Mouse (Mus musculus) hindbrain, embryonic 12.5 days (tissue): ENCODE data around the gene Sec11a. TPM values are rescaled to one million over a fixed set of nuclear protein-coding genes. Genes with fewer than 3 reads are reported as not detected.
A peak's percentile ranks its signal among the peaks of the same experiment; 100 is the strongest.

Source experiments
- ATAC-seq: fragments of 200-750 bp; cut with Nextera tagmentation; 2 replicates; pipeline ENCODE4 v1.8.0; 2017; ENCODE audit warnings: moderate TSS enrichment; ENCODE audit not compliant: low FRiP score
- H3K27ac ChIP-seq: fragments of 300-500 bp; sonication (generic); 2 replicates; pipeline ENCODE4 v1.5.1; 2016; ENCODE audit warnings: mild to moderate bottlenecking
- H3K27me3 ChIP-seq: fragments of 300-500 bp; sonication (generic); 2 replicates; pipeline ENCODE4 v1.6.1; 2016; ENCODE audit warnings: mild to moderate bottlenecking
- H3K36me3 ChIP-seq: fragments of 300-500 bp; sonication (generic); 2 replicates; pipeline ENCODE4 v1.6.1; 2016; ENCODE audit warnings: mild to moderate bottlenecking
- H3K4me1 ChIP-seq: fragments of 300-500 bp; sonication (generic); 2 replicates; pipeline ENCODE4 v1.6.1; 2016
- H3K4me2 ChIP-seq: fragments of 300-500 bp; sonication (generic); replicated peaks from 2 replicates; pipeline ENCODE4 v1.6.1; 2016; ENCODE audit warnings: mild to moderate bottlenecking
- H3K4me3 ChIP-seq: fragments of 300-500 bp; sonication (generic); 2 replicates; pipeline ENCODE4 v1.5.1; 2016; ENCODE audit warnings: mild to moderate bottlenecking
- H3K9ac ChIP-seq: fragments of 300-500 bp; sonication (generic); 2 replicates; pipeline ENCODE4 v1.6.1; 2016; ENCODE audit warnings: mild to moderate bottlenecking, moderate library complexity
- H3K9me3 ChIP-seq: fragments of 300-500 bp; sonication (generic); replicated peaks from 2 replicates; pipeline ENCODE4 v1.6.1; 2016; ENCODE audit warnings: mild to moderate bottlenecking
- WGBS: fragments of 180-500 bp; shearing (Covaris S2); methylation state at CpG from one replicate; pipeline ENCODE4 v1.1.7; 2016; 5-methylcytosine and 5-hydroxymethylcytosine counted together
- polyA plus RNA-seq: library from polyadenylated mRNA; unstranded; fragments of >200 nt; fragmentation: Nextera tagmentation; extraction: Ambion mirVana; gene quantifications from 2 replicates; pipeline ENCODE4 v1.2.1, GENCODE M21; 2016

Gene Sec11a
- polyA plus RNA-seq, 1 experiment from 2014 or later = 183 TPM

DNA sequence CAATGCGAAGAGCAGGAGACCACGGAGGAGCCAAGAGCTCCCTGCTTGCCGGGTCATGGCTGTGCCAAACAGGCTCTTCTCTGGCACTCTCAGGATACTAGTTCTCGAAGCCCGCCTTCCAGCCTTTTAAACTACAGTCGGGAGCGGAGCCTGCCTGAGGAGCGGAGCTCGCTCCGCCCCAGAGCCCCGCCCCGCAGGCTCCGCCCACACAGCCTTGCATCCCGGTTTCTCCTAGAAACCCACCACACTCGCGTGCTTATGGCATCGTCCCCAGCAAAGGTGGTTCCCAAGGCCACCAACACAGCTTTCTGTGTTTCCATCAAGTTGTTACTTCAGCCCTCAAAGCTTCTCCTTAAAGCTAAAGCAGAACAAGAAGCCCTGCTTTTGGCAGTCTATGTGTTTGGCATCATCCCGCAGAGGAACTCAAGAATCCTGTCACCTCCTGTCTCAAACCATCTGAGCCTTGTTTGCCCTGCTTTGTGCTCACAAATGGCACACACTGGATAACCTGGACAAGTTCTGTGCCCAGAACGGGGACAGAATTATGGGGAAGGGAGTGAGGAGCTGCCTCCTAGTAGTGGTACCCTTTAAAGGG, 42.6 kb downstream of the Sec11a start, which contains the start of gene Nmb:
Gene Nmb, minus strand, starts transcription at position 156 of the 595 bp plus-strand sequence.
- peak within 1 kb of the TSS; percentile 71 for H3K9ac ChIP-seq
- ATAC-seq = peak; percentile 51
- H3K4me3 ChIP-seq = peak within 1 kb of the TSS; percentile 42
- no peaks in the 10 kb centered on the region for H3K9me3 ChIP-seq
- H3K27ac ChIP-seq = no peak within 1 kb of the TSS
- H3K4me1 ChIP-seq = peaks cover 22% of the 10 kb centered on the region
- H3K4me2 ChIP-seq = peak within 1 kb of the TSS; percentile 94
- H3K36me3 ChIP-seq = peaks cover 28% of the 10 kb centered on the region
- WGBS = 4% methylated on average over 19 of the region's 19 CpGs
- no peaks in the 10 kb centered on the region for H3K27me3 ChIP-seq

DNA sequence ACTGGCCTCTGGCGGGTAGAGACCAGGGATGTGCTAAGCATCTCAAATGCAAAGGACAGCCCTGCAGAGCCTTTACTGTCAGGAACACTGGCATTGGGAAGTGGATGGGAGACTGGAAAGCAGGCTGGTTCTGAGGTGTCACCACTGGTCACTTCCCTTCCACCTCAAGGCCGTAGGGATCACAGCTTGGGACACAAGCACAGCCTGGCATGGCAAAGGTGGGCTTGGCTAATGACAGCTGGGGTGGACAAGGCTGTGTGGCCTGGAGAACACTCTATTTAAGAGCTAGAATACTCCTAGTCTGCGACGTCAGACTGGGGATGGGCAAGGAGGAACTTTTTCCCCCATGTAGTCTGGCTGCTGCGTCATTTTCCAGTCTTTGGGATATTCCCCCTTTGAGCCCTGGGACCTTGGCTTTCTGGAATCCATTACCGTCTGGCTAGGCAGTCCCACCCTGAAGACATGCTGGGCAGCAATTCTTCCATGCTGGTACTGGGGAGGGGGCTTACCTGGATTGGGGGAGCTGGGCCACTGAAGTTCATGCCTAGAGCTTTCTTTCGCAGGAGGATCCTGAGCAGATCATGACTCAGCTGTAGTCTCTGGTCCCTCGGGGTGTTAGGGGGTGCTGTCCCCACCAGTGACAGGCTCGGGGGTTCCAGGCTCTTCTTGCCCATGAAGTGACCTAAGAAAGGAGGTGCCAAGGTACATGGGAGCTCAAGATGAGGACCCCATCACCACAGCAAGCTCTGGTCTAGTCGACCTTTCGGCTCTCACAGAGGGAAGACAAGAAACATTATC, 43.8 kb downstream of the Sec11a start:
- Histone ChIP-seq H3K9ac (no peak overlapping the region), H3K36me3 (peaks cover 19% of the 10 kb centered on the region), H3K4me2 (peak overlapping the region; percentile 94; the same call in 1 of the 2 replicates), H3K27me3 (no peaks in the 10 kb centered on the region), H3K27ac (no peak overlapping the region), H3K4me3 (no peak overlapping the region), H3K4me1 (peaks cover 22% of the 10 kb centered on the region), H3K9me3 (no peaks in the 10 kb centered on the region)
- 87% methylated on average over 11 of the region's 11 CpGs for WGBS
- ATAC-seq = no peak

DNA sequence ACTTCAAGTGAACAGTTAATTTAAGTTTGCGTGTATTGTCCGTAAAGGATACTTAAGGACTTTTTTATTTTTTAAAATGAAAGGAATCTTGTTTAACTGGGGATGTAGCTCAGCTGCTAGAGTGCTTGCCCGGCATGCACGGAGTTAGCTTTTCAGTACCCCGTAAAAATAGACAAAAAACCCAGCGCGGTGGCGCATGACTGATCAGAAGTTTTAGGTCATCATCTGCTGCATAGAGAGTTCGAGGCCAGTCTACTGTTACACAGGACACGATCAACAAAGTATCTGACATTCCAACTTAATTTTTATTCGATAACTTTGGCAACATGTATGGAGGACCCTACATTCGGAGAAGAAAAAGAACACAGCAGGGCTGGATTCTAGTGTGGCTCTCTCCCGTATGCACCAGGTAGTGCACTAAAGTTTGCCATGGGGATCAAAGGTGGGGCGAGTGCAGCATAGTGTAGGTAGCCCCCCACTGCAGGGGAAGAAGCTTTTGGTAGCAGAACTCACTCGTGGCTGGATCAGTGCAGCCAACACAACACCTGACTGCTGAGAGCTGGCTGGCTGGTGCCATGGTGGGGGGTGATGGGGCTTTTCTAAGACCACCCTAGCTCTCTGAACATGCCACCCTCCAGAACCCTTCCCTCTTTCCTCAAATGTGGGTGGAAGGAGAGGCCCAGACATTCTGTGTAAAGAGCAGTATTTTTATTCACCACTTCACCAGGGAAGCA, 45.9 kb downstream of the Sec11a start:
- H3K36me3 ChIP-seq = peaks cover 25% of the 10 kb centered on the region
- no peaks in the 10 kb centered on the region for H3K27me3 ChIP-seq
- H3K9ac ChIP-seq = peak overlapping the region; percentile 76
- H3K4me3 ChIP-seq = peak overlapping the region; percentile 74
- peak overlapping the region; percentile 76 for H3K4me2 ChIP-seq
- H3K9me3 ChIP-seq = no peaks in the 10 kb centered on the region
- WGBS = 31% methylated on average over 15 of the region's 15 CpGs
- peaks cover 22% of the 10 kb centered on the region for H3K4me1 ChIP-seq
- peak; percentile 18 for ATAC-seq
- peak overlapping the region; percentile 70 for H3K27ac ChIP-seq

DNA sequence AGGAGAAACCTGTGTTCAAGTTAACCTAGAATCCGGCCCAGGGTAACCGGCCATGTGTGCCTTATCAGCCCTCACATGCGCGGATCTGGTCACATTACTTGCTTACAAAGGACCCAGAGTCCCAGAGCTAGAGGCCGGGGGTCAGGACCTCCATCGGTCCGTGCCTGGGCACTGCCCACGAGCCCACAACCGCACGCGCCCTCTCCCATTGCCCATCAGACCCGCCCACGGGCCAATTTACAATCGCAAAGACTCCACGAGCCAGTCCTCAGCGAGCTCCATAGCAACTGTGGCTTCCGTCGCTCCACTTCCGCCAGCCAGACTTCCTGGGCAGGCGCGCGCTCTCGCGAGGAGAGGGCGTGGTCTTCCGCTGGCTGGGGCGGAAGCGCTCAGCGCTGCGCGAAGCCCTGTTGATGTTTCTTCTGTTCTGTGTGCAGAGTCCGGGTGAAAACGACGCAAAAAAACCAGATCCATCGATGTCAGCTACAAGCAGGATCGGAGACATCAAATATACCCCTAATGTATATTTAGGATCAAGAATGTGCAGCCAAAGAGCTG, 46.6 kb downstream of the Sec11a start, which contains the start of gene Wdr73:
Gene Wdr73, minus strand, starts transcription at position 326 of the 558 bp plus-strand sequence.
- ATAC-seq = peak; percentile 94
- WGBS = under 1% methylated on average over 36 of the region's 36 CpGs
- H3K36me3 ChIP-seq = peaks cover 30% of the 10 kb centered on the region

DNA sequence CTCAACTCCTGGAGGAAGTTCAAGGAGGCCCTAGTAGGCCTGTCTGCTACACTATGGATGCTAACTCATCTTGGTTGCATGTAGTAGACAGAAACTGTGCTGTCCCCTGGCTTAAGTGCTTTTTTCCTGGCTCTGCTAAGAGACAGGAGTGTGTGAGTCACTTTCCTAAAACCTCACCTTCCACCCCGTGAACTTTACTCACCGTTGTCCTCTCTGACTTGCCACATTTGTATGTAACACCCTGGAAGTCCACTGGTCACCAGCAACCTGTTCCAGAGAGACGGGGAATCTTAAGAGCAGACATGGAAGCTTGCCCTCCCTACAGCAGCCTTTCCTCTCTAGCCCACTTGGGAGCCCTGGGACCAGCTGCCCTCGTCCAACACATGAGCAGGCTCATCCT, 49.9 kb downstream of the Sec11a start:
- ATAC-seq = no peak
- Histone ChIP-seq H3K4me2 (no peak overlapping the region), H3K9ac (no peak overlapping the region), H3K4me1 (peaks cover 12% of the 10 kb centered on the region), H3K4me3 (no peak overlapping the region), H3K9me3 (no peaks in the 10 kb centered on the region), H3K27me3 (no peaks in the 10 kb centered on the region), H3K27ac (no peak overlapping the region), H3K36me3 (peaks cover 54% of the 10 kb centered on the region)
- 96% methylated on average over 4 of the region's 4 CpGs for WGBS

More for the DNA sequence above, 46.6 kb downstream of the Sec11a start, which contains the start of gene Wdr73:
- Histone ChIP-seq H3K4me2 (peak within 1 kb of the TSS; percentile 76), H3K9me3 (no peaks in the 10 kb centered on the region), H3K27me3 (no peaks in the 10 kb centered on the region), H3K4me3 (peak within 1 kb of the TSS; percentile 74), H3K9ac (peak within 1 kb of the TSS; percentile 76), H3K4me1 (peaks cover 22% of the 10 kb centered on the region), H3K27ac (peak within 1 kb of the TSS; percentile 70)

DNA sequence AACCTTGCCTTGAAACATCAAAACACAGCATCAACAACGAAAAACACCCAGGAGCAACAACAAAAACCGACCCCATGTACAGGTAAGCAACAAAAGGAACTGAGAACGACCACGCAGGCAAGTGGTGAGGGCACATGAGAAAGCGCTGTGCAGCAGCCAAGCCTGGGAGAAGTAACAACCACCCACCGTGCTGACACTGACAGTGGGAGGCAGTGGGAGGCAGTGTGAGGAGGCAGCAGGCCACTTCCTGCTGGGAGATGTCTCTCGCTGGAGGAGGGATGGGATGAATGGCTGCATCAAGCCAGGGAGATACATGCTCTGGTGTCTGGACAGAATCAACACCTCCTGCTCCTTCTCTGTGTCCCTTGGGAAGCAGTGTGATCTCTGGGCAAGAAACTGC, 50.4 kb downstream of the Sec11a start:
- Histone ChIP-seq H3K4me3 (no peak overlapping the region), H3K27ac (no peak overlapping the region), H3K4me1 (peaks cover 12% of the 10 kb centered on the region), H3K4me2 (no peak overlapping the region), H3K27me3 (no peaks in the 10 kb centered on the region), H3K9ac (no peak overlapping the region), H3K36me3 (peaks cover 59% of the 10 kb centered on the region), H3K9me3 (no peaks in the 10 kb centered on the region)
- no peak for ATAC-seq
- WGBS = 91% methylated on average over 7 of the region's 7 CpGs

DNA sequence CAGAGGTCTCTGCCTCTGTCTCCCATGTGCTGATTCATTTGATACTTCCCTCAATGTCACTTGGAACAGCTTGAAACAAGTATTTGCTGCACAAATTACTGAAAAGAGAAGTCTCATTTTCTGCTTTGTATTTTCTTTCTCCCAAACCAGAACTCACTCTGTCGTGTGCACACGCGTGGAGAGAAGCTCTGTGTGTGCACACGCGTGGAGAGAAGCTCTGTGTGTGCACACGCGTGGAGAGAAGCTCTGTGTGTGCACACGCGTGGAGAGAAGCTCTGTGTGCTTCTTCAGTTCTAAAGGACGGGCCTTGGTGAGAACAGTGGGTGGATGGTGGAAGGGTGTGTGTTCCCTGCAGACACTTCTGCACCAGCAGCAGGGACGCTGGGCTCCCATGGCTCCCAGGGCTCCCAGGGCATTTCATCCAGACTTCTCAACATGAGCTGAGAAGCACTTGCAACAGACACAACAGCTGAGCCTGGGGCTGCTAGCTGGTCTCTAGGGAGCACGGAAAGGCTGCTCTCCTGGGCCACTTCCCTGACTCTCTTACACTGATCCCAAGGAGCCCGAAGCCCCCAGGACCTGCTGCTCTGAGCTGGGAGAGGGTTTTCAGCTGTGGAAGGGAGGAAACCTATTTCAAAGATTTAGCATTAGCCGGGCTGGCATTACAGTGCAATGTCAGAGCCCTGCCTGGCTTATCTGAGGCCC, 52.6 kb downstream of the Sec11a start:
- Histone ChIP-seq H3K4me3 (no peak overlapping the region), H3K4me1 (no peaks in the 10 kb centered on the region; the same call in 1 of the 2 replicates), H3K36me3 (peaks cover 73% of the 10 kb centered on the region), H3K27me3 (no peaks in the 10 kb centered on the region), H3K9me3 (no peaks in the 10 kb centered on the region), H3K4me2 (no peak overlapping the region), H3K9ac (no peak overlapping the region), H3K27ac (no peak overlapping the region)
- ATAC-seq = no peak
- 97% methylated on average over 14 of the region's 14 CpGs for WGBS

DNA sequence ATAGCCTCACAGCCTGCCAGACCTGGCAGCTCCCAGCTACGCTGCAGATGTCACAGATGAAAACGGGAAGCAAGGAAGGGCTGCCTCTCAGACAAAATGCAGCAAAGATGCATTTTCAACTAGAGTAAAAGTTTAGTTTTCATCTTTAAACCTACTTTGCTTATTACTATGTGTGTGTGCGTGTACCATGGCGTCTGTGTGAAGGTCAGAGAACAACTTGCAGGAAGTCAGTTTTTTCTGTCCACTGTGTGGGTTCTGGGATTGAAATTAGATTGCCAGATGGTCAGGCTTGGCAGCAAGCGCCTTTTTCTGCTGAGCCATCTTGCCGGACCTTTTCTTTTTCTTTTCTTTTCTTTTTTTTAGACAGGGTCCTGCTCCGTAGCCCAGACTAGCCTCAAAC, 53.4 kb downstream of the Sec11a start:
- Histone ChIP-seq H3K9ac (no peak overlapping the region), H3K4me3 (no peak overlapping the region), H3K4me2 (no peak overlapping the region), H3K27me3 (no peaks in the 10 kb centered on the region), H3K27ac (no peak overlapping the region), H3K4me1 (peaks cover 8% of the 10 kb centered on the region), H3K36me3 (peaks cover 77% of the 10 kb centered on the region), H3K9me3 (no peaks in the 10 kb centered on the region)
- no peak for ATAC-seq
- WGBS = 88% methylated on average over 7 of the region's 7 CpGs

DNA sequence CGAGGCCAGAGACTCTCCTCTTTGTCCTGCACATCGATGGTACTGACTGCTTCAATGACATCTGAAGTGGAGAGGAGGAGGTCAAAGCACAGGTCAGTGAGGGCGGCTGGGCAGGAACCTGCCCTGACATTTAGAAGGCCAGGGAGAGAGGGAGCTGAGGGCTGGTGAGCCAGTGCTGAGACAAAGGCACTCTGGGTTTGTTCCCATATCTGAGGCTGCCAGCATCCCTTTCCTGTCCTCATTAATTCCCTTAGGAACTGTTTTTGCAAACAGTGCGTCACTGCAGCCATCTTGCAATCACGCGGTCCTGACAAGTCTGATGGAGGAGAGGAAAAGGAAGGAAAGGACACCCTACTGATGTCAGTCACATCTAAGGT, 53.8 kb downstream of the Sec11a start:
- no peaks in the 10 kb centered on the region for H3K27me3 ChIP-seq
- peaks cover 77% of the 10 kb centered on the region for H3K36me3 ChIP-seq
- no peak for ATAC-seq
- H3K27ac ChIP-seq = no peak overlapping the region
- peaks cover 12% of the 10 kb centered on the region for H3K4me1 ChIP-seq
- no peak overlapping the region for H3K4me3 ChIP-seq
- WGBS = 84% methylated on average over 6 of the region's 6 CpGs
- no peaks in the 10 kb centered on the region for H3K9me3 ChIP-seq
- no peak overlapping the region for H3K9ac ChIP-seq
- H3K4me2 ChIP-seq = no peak overlapping the region

DNA sequence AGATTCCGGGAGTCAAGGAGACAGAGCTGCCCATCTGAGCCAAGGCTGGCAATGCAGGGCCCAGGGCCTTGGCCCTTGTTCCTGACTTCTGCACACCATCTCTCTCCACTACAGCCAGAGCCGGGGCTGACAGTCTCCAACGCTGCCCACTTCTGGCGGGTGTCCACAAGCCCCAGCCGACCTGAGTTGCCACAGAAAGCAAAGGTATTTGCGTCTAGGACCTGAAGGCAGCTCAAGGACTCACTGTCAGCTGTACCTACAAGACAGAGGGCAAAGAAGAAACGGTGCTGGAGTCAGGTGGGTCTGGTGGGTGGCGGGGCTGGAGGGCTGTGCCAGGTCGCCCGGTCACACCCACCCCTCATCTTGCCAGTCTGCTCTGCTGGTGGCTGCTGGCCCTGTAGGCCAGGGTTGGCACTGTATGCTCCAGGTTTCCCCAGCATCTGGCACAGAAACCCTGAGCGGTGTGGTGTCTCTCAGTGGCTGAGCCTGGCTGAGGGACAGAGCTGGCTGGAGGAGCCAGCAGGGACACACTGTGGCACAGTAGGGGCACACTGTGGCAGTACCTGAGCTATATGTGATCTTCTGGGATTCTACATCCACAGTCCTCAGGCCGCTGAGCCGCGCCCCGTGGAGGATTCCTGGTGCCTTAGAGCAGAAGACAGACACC, 54.4 kb downstream of the Sec11a start:
- H3K27ac ChIP-seq = no peak overlapping the region
- no peak overlapping the region for H3K9ac ChIP-seq
- H3K27me3 ChIP-seq = no peaks in the 10 kb centered on the region
- no peak overlapping the region for H3K4me3 ChIP-seq
- no peaks in the 10 kb centered on the region for H3K9me3 ChIP-seq
- H3K4me1 ChIP-seq = peaks cover 15% of the 10 kb centered on the region
- peaks cover 73% of the 10 kb centered on the region for H3K36me3 ChIP-seq
- 95% methylated on average over 15 of the region's 15 CpGs for whole genome bisulfite sequencing
- ATAC-seq = no peak
- H3K4me2 ChIP-seq = no peak overlapping the region

DNA sequence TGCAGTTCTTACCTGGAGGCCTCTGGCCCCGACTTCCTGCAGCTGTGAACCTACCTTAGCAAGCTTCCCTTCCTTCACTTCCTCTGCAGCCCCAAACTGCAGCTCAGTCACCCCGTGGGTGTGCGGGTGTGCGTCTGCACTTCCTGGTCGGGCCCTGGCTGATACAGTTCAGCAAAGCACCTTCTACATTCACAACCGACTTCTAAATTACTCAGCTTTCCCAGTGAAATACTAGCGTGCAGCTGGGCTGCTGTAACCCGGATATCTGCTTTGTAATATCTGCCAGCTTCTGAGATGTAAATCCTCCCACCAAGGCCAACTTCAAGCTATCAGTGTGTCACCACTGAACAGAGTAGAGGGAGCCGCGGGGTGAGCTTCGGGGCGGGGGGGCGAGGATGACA, 57.7 kb downstream of the Sec11a start:
- no peaks in the 10 kb centered on the region for H3K27me3 ChIP-seq
- 83% methylated on average over 13 of the region's 13 CpGs for WGBS
- H3K36me3 ChIP-seq = peaks cover 42% of the 10 kb centered on the region
- H3K4me2 ChIP-seq = no peak overlapping the region
- peaks cover 15% of the 10 kb centered on the region for H3K4me1 ChIP-seq
- peak overlapping the region; percentile 84 for H3K27ac ChIP-seq
- H3K9me3 ChIP-seq = no peaks in the 10 kb centered on the region
- ATAC-seq = no peak
- peak overlapping the region; percentile 13; the same call in 1 of the 2 replicates for H3K9ac ChIP-seq
- H3K4me3 ChIP-seq = no peak overlapping the region
